Mouse (Mus musculus) hindbrain, embryonic 12.5 days (tissue): Measurements from ENCODE around the gene Mbnl2. TPM values are rescaled to one million over a fixed set of nuclear protein-coding genes. Genes with fewer than 3 reads are reported as not detected.

ENCODE experiments used
- ATAC-seq: fragments of 200-750 bp; cut with Nextera tagmentation; 2 replicates; pipeline ENCODE4 v1.8.0; 2017; ENCODE audit warnings: moderate TSS enrichment; ENCODE audit not compliant: low FRiP score
- H3K27ac ChIP-seq: fragments of 300-500 bp; sonication (generic); 2 replicates; pipeline ENCODE4 v1.5.1; 2016; ENCODE audit warnings: mild to moderate bottlenecking
- H3K27me3 ChIP-seq: fragments of 300-500 bp; sonication (generic); 2 replicates; pipeline ENCODE4 v1.6.1; 2016; ENCODE audit warnings: mild to moderate bottlenecking
- H3K36me3 ChIP-seq: fragments of 300-500 bp; sonication (generic); 2 replicates; pipeline ENCODE4 v1.6.1; 2016; ENCODE audit warnings: mild to moderate bottlenecking
- H3K4me1 ChIP-seq: fragments of 300-500 bp; sonication (generic); 2 replicates; pipeline ENCODE4 v1.6.1; 2016
- H3K4me2 ChIP-seq: fragments of 300-500 bp; sonication (generic); replicated peaks from 2 replicates; pipeline ENCODE4 v1.6.1; 2016; ENCODE audit warnings: mild to moderate bottlenecking
- H3K4me3 ChIP-seq: fragments of 300-500 bp; sonication (generic); 2 replicates; pipeline ENCODE4 v1.5.1; 2016; ENCODE audit warnings: mild to moderate bottlenecking
- H3K9ac ChIP-seq: fragments of 300-500 bp; sonication (generic); 2 replicates; pipeline ENCODE4 v1.6.1; 2016; ENCODE audit warnings: mild to moderate bottlenecking, moderate library complexity
- H3K9me3 ChIP-seq: fragments of 300-500 bp; sonication (generic); replicated peaks from 2 replicates; pipeline ENCODE4 v1.6.1; 2016; ENCODE audit warnings: mild to moderate bottlenecking
- WGBS: fragments of 180-500 bp; shearing (Covaris S2); methylation state at CpG from one replicate; pipeline ENCODE4 v1.1.7; 2016; 5-methylcytosine and 5-hydroxymethylcytosine counted together
- polyA plus RNA-seq: library from polyadenylated mRNA; unstranded; fragments of >200 nt; fragmentation: Nextera tagmentation; extraction: Ambion mirVana; gene quantifications from 2 replicates; pipeline ENCODE4 v1.2.1, GENCODE M21; 2016

The Mbnl2 gene
- polyA plus RNA-seq, 1 experiment from 2014 or later: 47.2 TPM

GRCm38 (mm10) chr14:120371174-120371573, 95.7 kb downstream of the Mbnl2 start:
- ATAC-seq: no peak
- no peak overlapping the region for H3K4me3 ChIP-seq
- WGBS: 80% methylated on average over 5 of the region's 5 CpGs
- H3K9me3 ChIP-seq: no peaks in the 10 kb centered on the region
- no peak overlapping the region for H3K27ac ChIP-seq
- H3K9ac ChIP-seq: no peak overlapping the region
- no peaks in the 10 kb centered on the region for H3K27me3 ChIP-seq
- H3K36me3 ChIP-seq: no peaks in the 10 kb centered on the region
- H3K4me1 ChIP-seq: peaks cover 20% of the 10 kb centered on the region
- H3K4me2 ChIP-seq: no peak overlapping the region

GRCm38 (mm10) chr14:120373026-120374024, 97.9 kb downstream of the Mbnl2 start:
- H3K4me3 ChIP-seq: no peak overlapping the region
- no peak for ATAC-seq
- no peak overlapping the region for H3K9ac ChIP-seq
- no peaks in the 10 kb centered on the region for H3K36me3 ChIP-seq
- WGBS: 74% methylated on average over 11 of the region's 11 CpGs
- no peaks in the 10 kb centered on the region for H3K9me3 ChIP-seq
- H3K4me2 ChIP-seq: no peak overlapping the region
- H3K27ac ChIP-seq: no peak overlapping the region
- H3K27me3 ChIP-seq: no peaks in the 10 kb centered on the region
- H3K4me1 ChIP-seq: peaks cover 24% of the 10 kb centered on the region

- 96% methylated on average over 14 of the region's 14 CpGs for WGBS
- no peak overlapping the region for H3K27ac ChIP-seq
These were observed 99.3 kb downstream of the Mbnl2 start for GRCm38 (mm10) chr14:120374786-120375185.

GRCm38 (mm10) chr14:120377192-120377591, 101.7 kb downstream of the Mbnl2 start:
- H3K36me3 ChIP-seq: no peaks in the 10 kb centered on the region
- H3K27me3 ChIP-seq: no peaks in the 10 kb centered on the region
- ATAC-seq: no peak
- H3K9ac ChIP-seq: no peak overlapping the region
- no peak overlapping the region for H3K4me2 ChIP-seq
- peaks cover 9% of the 10 kb centered on the region; the same call in 1 of the 2 replicates for H3K4me1 ChIP-seq
- no peaks in the 10 kb centered on the region for H3K9me3 ChIP-seq
- H3K4me3 ChIP-seq: no peak overlapping the region
- WGBS: 91% methylated on average over 4 of the region's 4 CpGs
- H3K27ac ChIP-seq: no peak overlapping the region

More at GRCm38 (mm10) chr14:120374786-120375185, 99.3 kb downstream of the Mbnl2 start:
- no peak overlapping the region for H3K9ac ChIP-seq
- no peak overlapping the region for H3K4me2 ChIP-seq
- H3K36me3 ChIP-seq: no peaks in the 10 kb centered on the region
- no peak for ATAC-seq
- no peaks in the 10 kb centered on the region for H3K27me3 ChIP-seq
- no peaks in the 10 kb centered on the region for H3K9me3 ChIP-seq
- peaks cover 18% of the 10 kb centered on the region for H3K4me1 ChIP-seq
- H3K4me3 ChIP-seq: no peak overlapping the region

GRCm38 (mm10) chr14:120378002-120378401, 102.5 kb downstream of the Mbnl2 start:
- WGBS: 61% methylated on average over 8 of the region's 8 CpGs
- H3K36me3 ChIP-seq: no peaks in the 10 kb centered on the region
- no peak overlapping the region for H3K4me3 ChIP-seq
- ATAC-seq: no peak
- no peak overlapping the region for H3K4me2 ChIP-seq
- H3K4me1 ChIP-seq: peaks cover 6% of the 10 kb centered on the region; the same call in 1 of the 2 replicates
- no peak overlapping the region for H3K9ac ChIP-seq
- H3K27me3 ChIP-seq: no peaks in the 10 kb centered on the region
- H3K9me3 ChIP-seq: no peaks in the 10 kb centered on the region
- H3K27ac ChIP-seq: no peak overlapping the region

- no peak for ATAC-seq
- WGBS: 86% methylated on average over 4 of the region's 4 CpGs
- H3K4me3 ChIP-seq: no peak overlapping the region
- no peak overlapping the region for H3K27ac ChIP-seq
- 0 out of 2 replicates have a peak, but pooled peaks cover 4% of the 10 kb centered on the region for H3K4me1 ChIP-seq
- no peaks in the 10 kb centered on the region for H3K27me3 ChIP-seq
- H3K9me3 ChIP-seq: no peaks in the 10 kb centered on the region
- H3K4me2 ChIP-seq: no peak overlapping the region
- H3K9ac ChIP-seq: no peak overlapping the region
- no peaks in the 10 kb centered on the region for H3K36me3 ChIP-seq
These were observed 104.2 kb downstream of the Mbnl2 start for GRCm38 (mm10) chr14:120379716-120380115.

GRCm38 (mm10) chr14:120381378-120382134, 106.1 kb downstream of the Mbnl2 start:
- Histone ChIP-seq H3K27ac (no peak overlapping the region), H3K4me1 (0 out of 2 replicates have a peak, but pooled peaks cover 4% of the 10 kb centered on the region), H3K9me3 (no peaks in the 10 kb centered on the region), H3K36me3 (no peaks in the 10 kb centered on the region), H3K9ac (no peak overlapping the region), H3K4me3 (no peak overlapping the region), H3K4me2 (no peak overlapping the region), H3K27me3 (no peaks in the 10 kb centered on the region)
- WGBS: 82% methylated on average over 26 of the region's 26 CpGs
- no peak for ATAC-seq

- no peak overlapping the region for H3K9ac ChIP-seq
- 82% methylated on average over 5 of the region's 5 CpGs for WGBS
- no peaks in the 10 kb centered on the region for H3K9me3 ChIP-seq
- 0 out of 2 replicates have a peak, but pooled peaks cover 4% of the 10 kb centered on the region for H3K4me1 ChIP-seq
- H3K36me3 ChIP-seq: no peaks in the 10 kb centered on the region
- H3K27ac ChIP-seq: no peak overlapping the region
- no peak overlapping the region for H3K4me2 ChIP-seq
- H3K4me3 ChIP-seq: no peak overlapping the region
- no peaks in the 10 kb centered on the region for H3K27me3 ChIP-seq
- no peak for ATAC-seq
These were observed 106.7 kb downstream of the Mbnl2 start for GRCm38 (mm10) chr14:120382179-120382578.

GRCm38 (mm10) chr14:120383186-120383851, 107.8 kb downstream of the Mbnl2 start:
- no peak overlapping the region for H3K27ac ChIP-seq
- H3K27me3 ChIP-seq: no peaks in the 10 kb centered on the region
- H3K4me1 ChIP-seq: no peaks in the 10 kb centered on the region; the same call in 1 of the 2 replicates
- ATAC-seq: no peak
- no peak overlapping the region for H3K4me3 ChIP-seq
- 74% methylated on average over 11 of the region's 11 CpGs for WGBS
- no peaks in the 10 kb centered on the region for H3K9me3 ChIP-seq
- no peak overlapping the region for H3K9ac ChIP-seq
- H3K4me2 ChIP-seq: no peak overlapping the region
- no peaks in the 10 kb centered on the region for H3K36me3 ChIP-seq

GRCm38 (mm10) chr14:120384615-120385014, 109.1 kb downstream of the Mbnl2 start:
- no peak for ATAC-seq
- no peaks in the 10 kb centered on the region for H3K9me3 ChIP-seq

GRCm38 (mm10) chr14:120387293-120387692, 111.8 kb downstream of the Mbnl2 start:
- Histone ChIP-seq H3K4me2 (no peak overlapping the region), H3K27me3 (no peaks in the 10 kb centered on the region), H3K4me1 (peaks cover 8% of the 10 kb centered on the region), H3K36me3 (peaks cover 7% of the 10 kb centered on the region; the same call in 1 of the 2 replicates), H3K9me3 (no peaks in the 10 kb centered on the region), H3K9ac (no peak overlapping the region), H3K27ac (no peak overlapping the region), H3K4me3 (no peak overlapping the region)
- WGBS: 88% methylated on average over 4 of the region's 4 CpGs
- no peak for ATAC-seq

More at GRCm38 (mm10) chr14:120384615-120385014, 109.1 kb downstream of the Mbnl2 start:
- no peak overlapping the region for H3K27ac ChIP-seq
- WGBS: 90% methylated on average over 5 of the region's 5 CpGs
- H3K4me1 ChIP-seq: peaks cover 8% of the 10 kb centered on the region
- no peaks in the 10 kb centered on the region for H3K27me3 ChIP-seq
- H3K4me2 ChIP-seq: no peak overlapping the region
- no peak overlapping the region for H3K4me3 ChIP-seq
- no peaks in the 10 kb centered on the region for H3K36me3 ChIP-seq
- H3K9ac ChIP-seq: no peak overlapping the region
